Mouse (Mus musculus) small intestine, adult 2 months (tissue): ENCODE data around the gene Pdpr. TPM values are rescaled to one million over a fixed set of nuclear protein-coding genes. Genes with fewer than 3 reads are reported as not detected.
"Not testable (repeated sequence)": the region's sequence is repeated elsewhere in the genome, so short reads cannot be mapped to it uniquely, and the experiment has no call there.

ENCODE experiments used
- H3K27ac ChIP-seq: fragments of 200-500 bp; 2 replicates; pipeline ENCODE4 v1.5.1; 2012; ENCODE audit warnings: low read depth, low read length, control low read depth, inconsistent platforms; ENCODE audit not compliant: insufficient read depth
- H3K27me3 ChIP-seq: fragments of 200-500 bp; 2 replicates; pipeline ENCODE4 v1.6.1; 2012; ENCODE audit warnings: mild to moderate bottlenecking, moderate library complexity, low read length, inconsistent platforms; ENCODE audit not compliant: control insufficient read depth, insufficient read depth
- H3K36me3 ChIP-seq: fragments of 200-500 bp; 2 replicates; pipeline ENCODE4 v1.6.1; 2012; ENCODE audit warnings: mild to moderate bottlenecking, low read length, control low read depth, inconsistent platforms; ENCODE audit not compliant: control insufficient read depth, insufficient read depth
- H3K4me1 ChIP-seq: fragments of 200-500 bp; 2 replicates; pipeline ENCODE4 v1.6.1; 2012; ENCODE audit warnings: low read length, inconsistent platforms, mixed read lengths; ENCODE audit not compliant: control insufficient read depth, insufficient read depth, insufficient read length
- H3K4me3 ChIP-seq: fragments of 200-500 bp; 2 replicates; pipeline ENCODE4 v1.5.1; 2012; ENCODE audit warnings: low read depth, mild to moderate bottlenecking, control low read depth, inconsistent platforms, low read length, moderate library complexity
- CTCF ChIP-seq: fragments of 200-500 bp; IDR thresholded peaks from 2 replicates; pipeline ENCODE4 v1.5.1; 2012; ENCODE audit warnings: low read depth, mild to moderate bottlenecking, control low read depth, inconsistent platforms, low read length, moderate library complexity, mixed read lengths; ENCODE audit not compliant: insufficient replicate concordance, insufficient read length; ENCODE audit errors: extremely low read depth
- POLR2A ChIP-seq: fragments of 200-500 bp; IDR thresholded peaks from 2 replicates; pipeline ENCODE4 v1.6.1; 2012; ENCODE audit warnings: low read depth, mild to moderate bottlenecking, control low read depth, inconsistent platforms, low read length, moderate library complexity
- WGBS: fragments of 180-500 bp; shearing (Covaris S2); methylation state at CpG from one replicate; pipeline ENCODE4 v1.1.7; 2018; 5-methylcytosine and 5-hydroxymethylcytosine counted together
- polyA plus RNA-seq: library from polyadenylated mRNA; depleted of rRNA; stranded (reverse); fragments of >200 nt; gene quantifications from 2 replicates; pipeline ENCODE4 v1.2.3, GENCODE M21; 2012; rRNA removed

The Pdpr gene
- polyA plus RNA-seq, 1 experiment: 6.7 TPM

GRCm38 (mm10) chr8:111145460-111146012, 51.1 kb downstream of the Pdpr start:
- H3K27ac ChIP-seq: peak overlapping the region; percentile 23; the same call in 1 of the 2 replicates
- peak; percentile 26; the same call in 1 of the 2 replicates for TF ChIP-seq POLR2A
- under 1% methylated on average over 70 of the region's 74 CpGs for WGBS

GRCm38 (mm10) chr8:111155721-111156436, 61.4 kb downstream of the Pdpr start:
- no peaks in the 10 kb centered on the region for H3K4me1 ChIP-seq
- H3K27ac ChIP-seq: no peak overlapping the region
- TF ChIP-seq POLR2A: no peak
- TF ChIP-seq CTCF: no peak
- H3K36me3 ChIP-seq: peaks cover 51% of the 10 kb centered on the region
- no peaks in the 10 kb centered on the region for H3K27me3 ChIP-seq
- 91% methylated on average over 8 of the region's 8 CpGs for WGBS
- H3K4me3 ChIP-seq: no peak overlapping the region

More at GRCm38 (mm10) chr8:111145460-111146012, 51.1 kb downstream of the Pdpr start:
- H3K36me3 ChIP-seq, H3K27me3 ChIP-seq, H3K4me1 ChIP-seq: not testable (repeated sequence)
- H3K4me3 ChIP-seq: peak overlapping the region; percentile 91

- no peaks in the 10 kb centered on the region for H3K27me3 ChIP-seq
- H3K4me3 ChIP-seq: no peak overlapping the region
- no peak overlapping the region for H3K27ac ChIP-seq
- WGBS: 54% methylated on average over 14 of the region's 14 CpGs
- TF ChIP-seq CTCF: peak; percentile 58; the same call in 1 of the 2 replicates
- TF ChIP-seq POLR2A: no peak
- peaks cover 65% of the 10 kb centered on the region for H3K36me3 ChIP-seq
- H3K4me1 ChIP-seq: no peaks in the 10 kb centered on the region
Observed at GRCm38 (mm10) chr8:111157617-111158016, 63.2 kb downstream of the Pdpr start.

GRCm38 (mm10) chr8:111171661-111172060, 77.2 kb downstream of the Pdpr start:
- Histone ChIP-seq H3K4me1 (no peaks in the 10 kb centered on the region), H3K36me3 (peaks cover 56% of the 10 kb centered on the region), H3K4me3 (no peak overlapping the region), H3K27ac (no peak overlapping the region), H3K27me3 (no peaks in the 10 kb centered on the region)
- no peak for TF ChIP-seq CTCF
- TF ChIP-seq POLR2A: no peak
- WGBS: 86% methylated on average over 5 of the region's 5 CpGs

GRCm38 (mm10) chr8:111185472-111185947, 91.1 kb downstream of the Pdpr start:
- Histone ChIP-seq H3K27ac (no peak overlapping the region), H3K4me1 (peaks cover 6% of the 10 kb centered on the region; the same call in 1 of the 2 replicates), H3K27me3 (no peaks in the 10 kb centered on the region), H3K36me3 (peaks cover 26% of the 10 kb centered on the region), H3K4me3 (no peak overlapping the region)
- 20% methylated on average over 4 of the region's 4 CpGs for WGBS
- TF ChIP-seq CTCF (no peak), POLR2A (no peak)

Other genes starting within 250 kb of the Pdpr start
- gene Cog4, start 248.0 kb upstream of the Pdpr start, polyA plus RNA-seq: 13.5 and 21.6 TPM in 2 replicates
- 9.1 and 14.4 TPM in 2 replicates for gene Sf3b3, start 247.8 kb upstream of the Pdpr start, polyA plus RNA-seq
- 17.9 and 21.7 TPM in 2 replicates for gene Fuk, start 192.1 kb upstream of the Pdpr start, polyA plus RNA-seq
- 3.6 and 5.9 TPM in 2 replicates for gene St3gal2, start 174.7 kb upstream of the Pdpr start, polyA plus RNA-seq
- gene Ddx19a, start 96.8 kb upstream of the Pdpr start, polyA plus RNA-seq: 5.3 and 10.4 TPM in 2 replicates
- 1.3 and 1.7 TPM in 2 replicates for gene Ddx19b, start 62.9 kb upstream of the Pdpr start, polyA plus RNA-seq
- 7.9 and 23.6 TPM in 2 replicates for gene Aars, start 61.5 kb upstream of the Pdpr start, polyA plus RNA-seq
- gene Exosc6, start 38.3 kb upstream of the Pdpr start, polyA plus RNA-seq: 23.6 and 25.8 TPM in 2 replicates
- not detected in 2 replicates for gene Clec18a, start 2.2 kb upstream of the Pdpr start, polyA plus RNA-seq
- 11.0 and 26.0 TPM in 2 replicates for gene Glg1, start 164.6 kb downstream of the Pdpr start, polyA plus RNA-seq
- 4.5 and 9.1 TPM in 2 replicates for gene Rfwd3, start 205.6 kb downstream of the Pdpr start, polyA plus RNA-seq
- 0.48 and 0.72 TPM in 2 replicates for gene Mlkl, start 243.5 kb downstream of the Pdpr start, polyA plus RNA-seq